Mouse (Mus musculus): ENCODE measurements around the gene Naa35. TPM values are rescaled to one million over a fixed set of nuclear protein-coding genes. Genes with fewer than 3 reads are reported as not detected.

Gene Naa35
- polyA plus RNA-seq, 1 experiment from 2014 or later = 80.8 TPM

DNA sequence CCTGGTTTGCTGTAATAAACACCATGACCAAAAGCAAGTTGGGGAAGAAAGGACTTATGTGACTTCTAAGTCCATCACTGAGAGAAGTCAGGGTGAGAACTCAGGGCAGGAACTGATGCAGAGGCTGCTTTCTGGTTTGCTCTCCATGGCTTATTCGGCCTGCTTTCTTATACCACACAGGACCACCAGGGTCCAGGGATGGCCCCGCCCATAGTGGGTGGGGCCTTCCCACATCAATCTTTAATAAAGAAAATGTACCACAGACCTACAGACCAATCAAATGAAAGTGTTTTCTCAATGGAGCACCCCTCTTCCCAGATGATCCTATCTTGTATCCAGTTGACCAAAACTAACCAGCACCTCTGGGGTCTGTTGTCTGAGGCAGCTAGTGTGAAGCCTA is 86.5 kb downstream of the Naa35 start:
- Histone ChIP-seq H3K9ac (no peak overlapping the region), H3K4me3 (no peak overlapping the region), H3K36me3 (0 out of 2 replicates have a peak, but pooled peaks cover 4% of the 10 kb centered on the region), H3K27me3 (replicated peaks) (no peaks in the 10 kb centered on the region), H3K9me3 (replicated peaks) (no peaks in the 10 kb centered on the region), H3K27ac (ENCODE audit: poor library complexity, severe bottlenecking) (no peak overlapping the region), H3K4me2 (no peak overlapping the region), H3K4me1 (replicated peaks) (peaks cover 34% of the 10 kb centered on the region)
- WGBS = 72% methylated on average over 2 of the region's 2 CpGs
- ATAC-seq (ENCODE audit: insufficient number of reproducible peaks, low FRiP score) = no peak

DNA sequence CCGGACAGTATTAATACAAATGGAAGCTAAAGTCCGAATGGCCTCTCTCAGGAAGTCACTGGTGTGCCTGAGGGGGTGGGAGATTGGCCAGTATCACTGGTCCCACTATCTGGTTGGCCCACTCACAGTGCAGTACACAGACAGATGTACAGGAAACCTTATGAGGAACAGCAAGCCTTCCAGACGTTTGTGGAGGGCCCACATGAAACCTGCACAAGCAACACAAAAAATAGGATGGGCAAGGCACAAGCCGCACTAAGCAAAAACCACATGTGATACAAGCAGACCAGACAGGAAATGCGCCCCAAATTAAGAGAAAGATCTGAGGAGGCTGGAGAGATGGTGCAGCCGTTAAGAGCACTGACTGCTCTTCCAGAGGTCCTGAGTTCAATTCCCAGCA is 87.2 kb downstream of the Naa35 start:
- WGBS = 74% methylated on average over 6 of the region's 6 CpGs
- Histone ChIP-seq H3K4me1 (replicated peaks) (peaks cover 34% of the 10 kb centered on the region), H3K4me2 (no peak overlapping the region), H3K4me3 (no peak overlapping the region), H3K27ac (ENCODE audit: poor library complexity, severe bottlenecking) (no peak overlapping the region), H3K9me3 (replicated peaks) (no peaks in the 10 kb centered on the region), H3K27me3 (replicated peaks) (no peaks in the 10 kb centered on the region), H3K9ac (no peak overlapping the region), H3K36me3 (0 out of 2 replicates have a peak, but pooled peaks cover 1% of the 10 kb centered on the region)
- ATAC-seq (ENCODE audit: insufficient number of reproducible peaks, low FRiP score) = no peak

GRCm38 (mm10) chr13:59673597-59673996 is 88.5 kb downstream of the Naa35 start:
- no peak for ATAC-seq (ENCODE audit: insufficient number of reproducible peaks, low FRiP score)
- WGBS = 76% methylated on average over 7 of the region's 7 CpGs
- no peaks in the 10 kb centered on the region for H3K27me3 ChIP-seq (replicated peaks)
- H3K4me1 ChIP-seq (replicated peaks) = peaks cover 29% of the 10 kb centered on the region
- H3K4me3 ChIP-seq = no peak overlapping the region
- no peak overlapping the region for H3K27ac ChIP-seq (ENCODE audit: poor library complexity, severe bottlenecking)
- no peaks in the 10 kb centered on the region for H3K9me3 ChIP-seq (replicated peaks)
- H3K4me2 ChIP-seq = 0 out of 2 replicates have a peak overlapping the region, but pooled peaks have one; percentile 35
- no peaks in the 10 kb centered on the region for H3K36me3 ChIP-seq
- H3K9ac ChIP-seq = 0 out of 2 replicates have a peak overlapping the region, but pooled peaks have one; percentile 33

DNA sequence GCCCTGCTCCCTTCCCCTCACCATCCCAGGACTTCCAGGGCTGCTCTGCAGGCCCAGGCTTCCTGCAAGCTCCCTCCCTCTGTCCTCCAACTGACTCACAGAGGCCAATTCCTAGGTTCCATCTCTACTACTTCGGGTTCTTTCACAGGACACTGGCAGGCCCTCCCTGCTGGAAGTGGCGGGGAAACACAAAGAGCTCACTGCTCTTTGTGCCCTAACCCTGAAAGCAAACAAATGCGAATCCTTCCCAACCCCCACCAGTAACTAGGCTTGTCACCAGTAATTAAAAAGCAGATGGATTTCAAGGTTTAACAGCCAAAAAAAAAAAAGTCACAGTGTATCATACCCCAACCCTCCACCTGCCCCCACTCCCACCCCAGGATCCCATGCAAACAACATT is 89.2 kb downstream of the Naa35 start:
- Histone ChIP-seq H3K9ac (no peak overlapping the region; the same call in 1 of the 2 replicates), H3K27ac (ENCODE audit: poor library complexity, severe bottlenecking) (no peak overlapping the region; the same call in 1 of the 2 replicates), H3K9me3 (replicated peaks) (no peaks in the 10 kb centered on the region), H3K4me3 (peak overlapping the region; percentile 69), H3K27me3 (replicated peaks) (no peaks in the 10 kb centered on the region), H3K36me3 (no peaks in the 10 kb centered on the region), H3K4me2 (peak overlapping the region; percentile 70), H3K4me1 (replicated peaks) (peaks cover 23% of the 10 kb centered on the region)
- WGBS = 20% methylated on average over 3 of the region's 3 CpGs
- no peak for ATAC-seq (ENCODE audit: insufficient number of reproducible peaks, low FRiP score)

GRCm38 (mm10) chr13:59674761-59675150 is 89.7 kb downstream of the Naa35 start:
- Histone ChIP-seq H3K9ac (peak overlapping the region; percentile 73), H3K4me2 (peak overlapping the region; percentile 70), H3K27me3 (replicated peaks) (no peaks in the 10 kb centered on the region), H3K36me3 (no peaks in the 10 kb centered on the region), H3K4me1 (replicated peaks) (peaks cover 21% of the 10 kb centered on the region), H3K9me3 (replicated peaks) (no peaks in the 10 kb centered on the region), H3K4me3 (peak overlapping the region; percentile 69), H3K27ac (ENCODE audit: poor library complexity, severe bottlenecking) (0 out of 2 replicates have a peak overlapping the region, but pooled peaks have one; percentile 14)
- 4% methylated on average over 13 of the region's 13 CpGs for WGBS
- ATAC-seq (ENCODE audit: insufficient number of reproducible peaks, low FRiP score) = no peak

DNA sequence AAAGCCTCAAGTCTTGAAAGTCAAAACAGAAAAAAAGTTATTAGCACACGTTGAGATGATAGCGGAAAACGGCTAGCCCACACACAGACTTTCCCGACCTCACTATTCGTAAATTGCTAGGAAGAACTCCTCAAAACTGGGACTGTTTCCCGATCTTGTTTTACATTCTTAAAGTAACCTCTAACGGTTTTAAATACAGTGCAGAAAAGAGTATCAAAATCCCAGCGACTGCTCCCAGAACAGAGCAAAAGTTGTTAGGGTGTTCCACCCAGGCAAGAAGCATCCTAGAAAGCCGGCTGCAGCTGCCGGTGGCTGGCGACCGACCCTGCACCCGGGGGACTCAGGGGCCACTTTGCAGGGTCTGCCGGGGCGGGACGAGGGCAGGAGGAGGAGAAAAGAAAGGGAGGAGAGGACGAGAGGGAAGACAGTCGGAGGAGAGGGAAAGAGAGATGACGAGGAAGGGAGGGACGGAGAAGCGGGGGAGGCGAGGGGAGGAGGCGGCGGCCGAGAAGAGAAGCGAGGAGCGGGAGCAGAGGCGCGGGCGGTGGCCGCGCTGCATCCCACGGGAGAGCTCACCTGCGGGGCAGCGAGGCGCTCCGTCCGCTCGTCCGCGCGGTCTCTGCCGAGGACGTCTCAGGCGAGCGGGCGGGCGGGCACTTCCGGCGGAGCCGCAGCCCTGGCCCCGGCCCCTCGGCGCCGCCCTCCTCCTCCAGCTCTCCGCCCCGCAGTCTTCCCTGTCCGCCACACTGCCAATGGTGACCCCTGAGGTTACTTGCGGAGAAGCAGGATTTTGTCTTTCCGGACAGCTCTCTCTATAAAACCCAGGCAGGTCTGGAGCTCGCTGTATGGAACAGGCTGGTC is 90.3 kb downstream of the Naa35 start, which contains the start of gene Golm1:
Gene Golm1 (minus strand): TSS at position 661 of the 861 bp plus-strand sequence.
- peaks cover 21% of the 10 kb centered on the region for H3K4me1 ChIP-seq (replicated peaks)
- peak within 1 kb of the TSS; percentile 73 for H3K9ac ChIP-seq
- no peaks in the 10 kb centered on the region for H3K27me3 ChIP-seq (replicated peaks)
- under 1% methylated on average over 52 of the region's 61 CpGs for WGBS
- peak within 1 kb of the TSS; percentile 58 for H3K27ac ChIP-seq (ENCODE audit: poor library complexity, severe bottlenecking)
- H3K4me3 ChIP-seq = peak within 1 kb of the TSS; percentile 69
- no peaks in the 10 kb centered on the region for H3K36me3 ChIP-seq
- peak; percentile 89 for ATAC-seq (ENCODE audit: insufficient number of reproducible peaks, low FRiP score)
- H3K9me3 ChIP-seq (replicated peaks) = no peaks in the 10 kb centered on the region
- H3K4me2 ChIP-seq = peak within 1 kb of the TSS; percentile 70

- Histone ChIP-seq H3K4me1 (replicated peaks) (peaks cover 21% of the 10 kb centered on the region), H3K9ac (no peak overlapping the region), H3K9me3 (replicated peaks) (no peaks in the 10 kb centered on the region), H3K27ac (ENCODE audit: poor library complexity, severe bottlenecking) (no peak overlapping the region), H3K4me3 (no peak overlapping the region), H3K27me3 (replicated peaks) (peaks cover 4% of the 10 kb centered on the region; the same call in 1 of the 2 replicates), H3K4me2 (no peak overlapping the region; the same call in 1 of the 2 replicates), H3K36me3 (no peaks in the 10 kb centered on the region)
- WGBS = 77% methylated on average over 12 of the region's 12 CpGs
- ATAC-seq (ENCODE audit: insufficient number of reproducible peaks, low FRiP score) = no peak
Measured at GRCm38 (mm10) chr13:59676316-59677229, 91.5 kb downstream of the Naa35 start.

DNA sequence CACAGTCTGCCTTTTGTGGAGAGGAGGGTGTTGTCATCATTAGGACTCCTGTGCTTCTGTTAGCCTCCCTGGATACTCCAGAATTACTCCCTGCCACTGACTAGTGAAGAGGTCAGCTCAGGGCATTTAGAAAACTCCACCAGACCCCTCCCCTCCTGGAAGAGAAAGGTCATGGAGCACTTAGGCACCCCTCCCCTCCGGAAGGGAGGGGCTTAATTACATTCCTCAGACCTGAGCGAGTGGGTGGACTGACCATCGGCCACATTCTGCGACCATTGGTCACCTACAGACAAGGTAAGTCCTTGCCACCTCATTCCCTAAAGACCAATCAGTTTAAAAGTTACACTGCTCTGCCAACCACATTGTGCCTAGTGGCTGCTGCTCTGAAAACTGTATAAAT is 94.2 kb downstream of the Naa35 start:
- Histone ChIP-seq H3K4me3 (no peak overlapping the region), H3K27me3 (replicated peaks) (peaks cover 5% of the 10 kb centered on the region; the same call in 1 of the 2 replicates), H3K4me2 (no peak overlapping the region), H3K36me3 (no peaks in the 10 kb centered on the region), H3K4me1 (replicated peaks) (peaks cover 10% of the 10 kb centered on the region), H3K9ac (no peak overlapping the region), H3K27ac (ENCODE audit: poor library complexity, severe bottlenecking) (no peak overlapping the region), H3K9me3 (replicated peaks) (no peaks in the 10 kb centered on the region)
- no peak for ATAC-seq (ENCODE audit: insufficient number of reproducible peaks, low FRiP score)
- 50% methylated on average over 4 of the region's 4 CpGs for WGBS

DNA sequence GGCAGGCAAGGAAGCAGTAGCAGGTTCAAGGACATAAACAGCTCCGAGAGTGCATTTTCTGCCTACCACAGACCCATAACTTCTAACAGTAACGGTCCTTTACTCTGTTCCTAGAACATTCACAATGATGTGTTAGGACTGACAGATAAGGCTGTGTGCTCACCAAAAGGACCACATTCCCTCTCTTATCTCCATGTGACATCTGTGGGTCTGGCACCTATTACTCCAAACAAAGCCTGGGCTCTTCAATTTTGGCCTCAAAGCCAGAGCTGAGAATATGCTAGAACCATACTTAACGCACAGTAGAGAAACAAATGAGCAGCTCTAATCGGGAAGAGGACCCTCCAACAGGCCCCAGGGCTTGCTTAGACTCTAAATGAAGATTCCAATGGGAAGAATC is 94.8 kb downstream of the Naa35 start:
- Histone ChIP-seq H3K4me2 (no peak overlapping the region), H3K36me3 (no peaks in the 10 kb centered on the region), H3K9ac (no peak overlapping the region), H3K4me3 (no peak overlapping the region), H3K27ac (ENCODE audit: poor library complexity, severe bottlenecking) (no peak overlapping the region), H3K9me3 (replicated peaks) (no peaks in the 10 kb centered on the region), H3K27me3 (replicated peaks) (peaks cover 5% of the 10 kb centered on the region; the same call in 1 of the 2 replicates), H3K4me1 (replicated peaks) (peaks cover 5% of the 10 kb centered on the region; the same call in 1 of the 2 replicates)
- WGBS = 49% methylated on average over 4 of the region's 4 CpGs
- ATAC-seq (ENCODE audit: insufficient number of reproducible peaks, low FRiP score) = no peak

GRCm38 (mm10) chr13:59682629-59683028 is 97.6 kb downstream of the Naa35 start:
- no peaks in the 10 kb centered on the region for H3K9me3 ChIP-seq (replicated peaks)
- H3K4me1 ChIP-seq (replicated peaks) = peaks cover 5% of the 10 kb centered on the region; the same call in 1 of the 2 replicates
- H3K4me3 ChIP-seq = no peak overlapping the region
- no peaks in the 10 kb centered on the region for H3K36me3 ChIP-seq
- H3K9ac ChIP-seq = no peak overlapping the region
- 11% methylated on average over 7 of the region's 7 CpGs for WGBS
- H3K27ac ChIP-seq (ENCODE audit: poor library complexity, severe bottlenecking) = no peak overlapping the region
- H3K4me2 ChIP-seq = peak overlapping the region; percentile 17; the same call in 1 of the 2 replicates
- peaks cover 5% of the 10 kb centered on the region; the same call in 1 of the 2 replicates for H3K27me3 ChIP-seq (replicated peaks)
- ATAC-seq (ENCODE audit: insufficient number of reproducible peaks, low FRiP score) = no peak

Data from heart, embryonic 12.5 days (tissue).